Mouse (Mus musculus): ENCODE data around the gene Gab2. TPM values are rescaled to one million over a fixed set of nuclear protein-coding genes. Genes with fewer than 3 reads are reported as not detected.

Gab2 gene
- total RNA-seq, 2 experiments from 2014 or later = 14.1 to 15.3 TPM

DNA sequence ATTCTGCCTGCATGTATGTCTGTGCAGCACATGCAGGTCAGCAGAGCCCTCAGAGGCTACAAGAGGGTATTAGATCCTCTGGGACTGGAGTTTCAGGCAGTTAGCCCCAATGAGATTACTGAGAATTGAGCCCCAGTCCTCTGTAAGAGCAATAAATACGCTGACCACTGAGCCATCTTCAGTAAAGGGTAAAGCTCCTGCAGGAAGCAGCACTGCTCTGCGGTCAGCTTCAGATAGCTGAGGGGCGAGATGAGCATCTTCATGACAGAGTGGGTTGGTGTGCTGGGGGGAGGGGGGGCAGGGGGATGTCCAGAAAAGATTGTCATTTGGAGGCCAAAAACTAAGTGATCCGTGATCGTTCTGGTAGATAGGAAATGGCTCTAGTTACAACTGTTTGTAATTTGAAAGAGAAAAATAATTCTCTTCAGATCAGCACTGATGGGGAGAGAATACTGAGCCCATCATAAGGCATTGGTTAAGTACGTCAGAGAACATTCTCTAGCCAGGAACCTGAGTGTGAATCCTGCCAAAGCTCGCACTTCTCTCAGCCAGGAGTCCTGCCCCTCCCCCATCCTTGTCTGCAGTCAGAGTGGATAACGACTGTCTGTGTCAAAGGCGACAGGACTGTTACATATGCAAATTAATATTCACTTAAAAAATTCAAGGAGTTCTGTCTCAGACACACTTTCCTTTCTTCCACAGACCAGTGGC lies 264.9 kb downstream of the Gab2 start:
- DNase-seq = no peak

GRCm38 (mm10) chr7:97346822-97347166 lies 265.4 kb downstream of the Gab2 start:
- no peak for DNase-seq

- no peak for DNase-seq
Measured at GRCm38 (mm10) chr7:97347464-97347863, 266.1 kb downstream of the Gab2 start.

DNA sequence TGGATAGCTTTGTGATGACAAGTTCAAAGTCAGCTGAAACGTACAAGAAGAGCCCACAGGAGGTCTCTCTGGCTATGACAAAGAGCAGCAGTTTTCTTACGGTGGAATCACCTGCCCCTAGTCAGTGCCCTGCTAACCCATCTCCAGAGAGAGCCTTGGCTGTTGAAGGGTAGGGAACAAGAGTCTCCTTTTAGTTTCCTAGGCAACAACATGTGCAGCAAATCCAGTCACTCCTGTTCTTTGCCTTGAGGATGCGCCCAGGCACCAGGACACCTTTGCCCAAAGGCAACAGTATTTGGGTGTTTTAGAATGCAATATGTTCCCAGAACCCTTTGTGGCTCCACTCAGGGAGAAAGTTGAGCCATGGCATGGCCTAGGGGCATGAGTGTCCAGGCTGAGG lies 266.9 kb downstream of the Gab2 start:
- no peak for DNase-seq

DNA sequence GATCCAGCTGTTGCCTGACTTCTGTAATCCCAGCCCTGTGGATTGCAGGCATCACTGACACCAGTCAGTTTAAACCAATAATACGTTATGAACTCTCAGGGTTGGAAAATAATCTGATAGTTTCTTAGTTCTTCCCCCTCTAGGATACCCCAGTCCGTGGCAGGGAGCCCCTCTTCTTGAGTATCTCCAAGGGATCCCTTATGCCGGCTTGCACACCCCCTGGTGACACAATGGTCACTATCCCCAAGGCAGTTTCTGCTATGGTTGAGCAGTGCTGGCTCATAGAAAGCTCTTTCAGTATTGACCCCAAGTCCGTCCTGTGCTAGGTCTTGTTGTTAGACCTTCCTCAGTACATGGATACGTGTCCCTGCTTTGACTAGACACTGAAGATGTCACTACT lies 267.4 kb downstream of the Gab2 start:
- no peak for DNase-seq

DNA sequence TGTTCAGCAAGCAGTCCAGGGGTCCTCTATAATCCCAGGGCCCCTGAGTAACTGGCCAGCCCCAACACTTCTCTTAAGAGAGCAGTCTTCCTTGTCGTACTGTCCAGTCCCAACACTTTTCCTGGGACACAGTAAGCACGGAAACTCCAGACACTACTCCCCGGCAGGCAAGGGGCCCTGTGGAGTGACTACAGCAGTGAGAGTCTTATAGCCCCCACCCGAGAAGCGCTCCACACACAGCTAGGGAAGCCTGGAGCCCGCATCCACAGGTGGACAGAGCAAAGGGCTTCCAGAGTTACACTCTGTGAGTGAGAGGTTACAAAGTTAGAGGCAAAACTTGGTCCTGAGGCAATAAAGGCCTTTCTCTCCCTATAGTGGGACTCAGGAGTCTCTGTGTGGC lies 268.1 kb downstream of the Gab2 start:
- no peak for DNase-seq

- no peak for DNase-seq
Measured at GRCm38 (mm10) chr7:97350891-97351290, 269.5 kb downstream of the Gab2 start.

DNA sequence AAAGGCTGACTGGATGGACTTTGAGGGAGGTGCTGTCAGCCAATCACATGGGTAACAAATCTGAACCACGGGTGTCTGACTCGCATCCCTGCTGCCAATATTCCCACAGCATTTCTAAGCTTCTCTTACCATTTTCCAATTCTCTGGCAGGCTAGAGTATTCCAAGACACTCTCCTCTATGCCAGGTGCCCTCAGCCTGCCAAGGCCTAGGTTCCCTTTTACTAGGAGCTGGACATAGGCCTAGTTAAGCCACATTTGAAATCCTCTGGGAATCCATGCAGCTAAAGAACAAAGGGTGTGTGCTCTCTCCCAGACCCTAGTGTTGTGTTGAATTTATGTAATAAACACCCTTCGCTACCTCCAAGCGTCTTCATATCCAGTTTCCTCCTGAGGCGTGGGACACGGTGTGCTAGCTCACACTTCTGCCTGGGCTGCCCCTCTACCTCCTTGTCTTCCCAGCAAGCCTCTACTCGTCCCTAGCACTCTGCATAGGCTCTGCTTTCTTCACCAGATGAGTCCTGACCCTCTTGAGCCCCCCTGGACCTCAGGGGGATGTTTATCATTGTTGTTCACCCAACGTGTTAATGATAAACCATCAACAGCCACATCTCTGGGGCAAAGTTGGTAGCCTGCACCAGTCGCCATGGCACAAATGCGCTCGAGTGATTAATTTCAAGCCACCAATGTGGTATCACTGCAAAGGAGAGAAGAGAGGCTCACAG lies 270.6 kb downstream of the Gab2 start:
- DNase-seq = no peak

- DNase-seq = no peak
Measured at GRCm38 (mm10) chr7:97353356-97353755, 272.0 kb downstream of the Gab2 start.

- DNase-seq = peak; percentile 61 to 79
Measured at GRCm38 (mm10) chr7:97355068-97355841, 273.9 kb downstream of the Gab2 start.

DNA sequence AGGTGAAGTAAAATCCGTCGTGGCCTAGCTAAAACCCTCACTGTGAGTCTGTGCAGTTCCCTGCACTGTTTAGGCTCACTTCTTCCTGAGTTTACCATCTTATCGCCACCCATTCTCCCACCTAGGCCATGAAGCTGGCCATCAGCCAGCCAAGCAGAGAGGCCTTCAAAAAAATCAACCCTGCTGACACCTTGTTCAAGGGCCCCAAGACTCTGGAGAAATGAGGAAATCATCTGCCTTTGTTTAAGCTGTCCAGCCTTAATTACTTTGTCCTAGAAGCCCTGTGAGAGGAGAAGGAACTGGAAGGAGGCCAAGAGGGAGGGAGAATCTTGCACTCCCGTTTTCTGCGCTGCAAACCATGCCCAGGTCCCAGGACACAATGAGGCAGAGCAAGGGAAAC lies 274.9 kb downstream of the Gab2 start:
- peak in 1 of 2 experiments; percentile 30 for DNase-seq

GRCm38 (mm10) chr7:97356875-97357276 lies 275.5 kb downstream of the Gab2 start:
- peak; percentile 81 to 88 for DNase-seq

- DNase-seq = no peak
Measured at GRCm38 (mm10) chr7:97357840-97358239, 276.5 kb downstream of the Gab2 start.

DNA sequence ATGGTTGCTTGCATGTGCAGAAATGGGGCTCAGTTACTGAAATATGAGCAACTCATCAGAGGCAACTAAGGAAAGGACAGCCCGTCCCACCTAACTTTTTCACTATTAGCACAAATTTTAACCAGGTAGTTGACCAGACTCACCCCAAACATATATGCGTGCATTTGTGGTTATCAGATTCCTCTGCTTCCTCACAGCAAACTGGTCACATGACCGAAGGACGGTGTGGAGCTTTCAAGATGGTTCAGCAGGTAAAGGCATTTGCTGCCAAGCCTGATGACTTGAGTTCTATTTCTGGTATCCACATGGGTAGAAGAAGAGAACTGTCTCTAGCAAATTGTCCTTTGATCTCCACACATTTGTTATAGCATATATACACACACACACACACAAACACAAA lies 277.0 kb downstream of the Gab2 start:
- no peak for DNase-seq

Other genes with a start within 250 kb of the Gab2 start
- 10 to 100 TPM; 22.6 to 23.5 TPM for gene Nars2, start 130.1 kb upstream of the Gab2 start, total RNA-seq (2021)

Data from heart, adult 18-20 months (tissue).